Mouse (Mus musculus) spleen, postnatal 4 days (tissue): ENCODE measurements at regions not wholly inside any gene's neighbourhood (a gene's known extent, or its start where the extent isn't known, plus 50 kb on each side); places are given as distances from the start of the nearest gene placed in this dataset.

Experiments
- DNase-seq, 2 experiments: peaks; one replicate each; pipeline ENCODE4 v3.0.0; 2022; ENCODE audit warnings: low spot score in 2 of 2

DNA sequence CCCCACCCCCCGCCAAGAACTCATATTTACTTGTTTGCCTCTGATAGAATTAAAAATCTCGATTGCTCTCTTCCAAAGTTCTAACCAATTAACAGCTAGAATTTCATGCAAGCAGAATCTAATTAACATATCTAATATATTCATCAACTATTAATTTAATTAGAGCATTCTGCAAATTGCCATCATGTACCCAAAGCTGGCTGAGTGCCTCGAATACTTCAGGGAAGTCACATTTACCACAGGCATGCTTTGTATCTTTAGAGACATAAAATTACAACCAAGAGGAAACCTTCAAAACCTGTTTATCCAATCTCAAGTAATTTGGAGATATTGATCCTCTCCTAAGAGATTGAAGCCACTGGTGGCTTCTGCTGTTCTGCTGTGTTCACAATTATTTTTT, 401.6 kb upstream of the Nmur2 start:
- DNase-seq, result no peak

DNA sequence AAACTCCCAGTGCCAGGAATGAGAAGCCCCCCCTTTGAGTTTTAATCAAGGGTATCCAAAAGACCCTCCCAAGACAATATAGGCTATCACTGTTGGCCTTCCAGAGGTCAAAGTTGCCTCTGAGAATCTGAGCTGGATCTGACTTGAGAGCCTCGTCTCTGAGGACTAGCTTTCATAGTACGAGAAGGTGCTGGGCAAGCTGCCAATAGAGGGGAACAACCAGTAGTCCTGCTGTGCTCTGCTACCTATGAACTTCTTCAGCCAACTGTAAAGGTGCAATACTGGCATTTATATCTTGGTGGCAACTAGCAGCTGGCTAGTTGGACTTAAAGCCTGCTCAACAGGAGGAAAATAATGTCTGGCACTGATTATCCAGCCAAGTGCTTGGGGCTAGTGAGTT, 400.3 kb upstream of the Nmur2 start:
- no peak for DNase-seq

DNA sequence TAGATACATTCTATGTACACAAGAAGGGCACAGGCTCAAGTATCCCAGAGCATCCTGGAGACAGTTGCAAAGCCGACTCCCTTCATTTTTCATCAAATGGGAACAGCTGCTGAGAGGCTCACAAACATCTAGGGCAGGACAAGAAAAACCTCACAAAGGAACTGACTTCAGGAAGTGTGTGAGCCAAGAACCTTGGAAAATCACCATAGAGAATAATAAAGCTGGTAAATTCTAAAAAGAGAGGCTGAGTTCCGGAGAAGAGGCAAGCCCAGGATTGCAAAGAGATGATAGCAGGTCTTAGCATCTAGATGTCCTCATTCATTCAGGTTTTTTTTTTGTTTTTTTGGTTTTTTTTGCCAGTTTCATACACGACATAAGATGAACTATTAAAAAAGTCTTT, 390.3 kb upstream of the Nmur2 start:
- DNase-seq, result no peak

DNA sequence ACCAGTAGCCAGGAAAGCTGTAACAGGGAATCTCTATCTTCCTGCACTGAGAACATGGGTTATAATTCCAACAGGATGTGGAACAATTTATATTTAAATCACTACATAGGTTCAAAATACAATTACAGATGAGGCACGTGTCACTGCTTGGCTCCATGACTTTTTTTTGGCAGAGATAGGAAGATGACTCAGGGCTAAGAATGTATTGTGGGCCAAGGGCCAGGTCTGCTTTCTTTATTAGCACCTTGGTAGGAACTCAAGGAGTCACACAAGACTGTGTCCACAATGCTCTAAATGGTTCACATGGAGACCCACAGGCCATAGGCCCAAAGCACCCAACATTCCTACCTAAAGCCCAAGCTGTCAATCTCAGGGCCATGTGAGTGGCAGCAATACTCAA, 344.0 kb upstream of the Nmur2 start:
- no peak for DNase-seq

DNA sequence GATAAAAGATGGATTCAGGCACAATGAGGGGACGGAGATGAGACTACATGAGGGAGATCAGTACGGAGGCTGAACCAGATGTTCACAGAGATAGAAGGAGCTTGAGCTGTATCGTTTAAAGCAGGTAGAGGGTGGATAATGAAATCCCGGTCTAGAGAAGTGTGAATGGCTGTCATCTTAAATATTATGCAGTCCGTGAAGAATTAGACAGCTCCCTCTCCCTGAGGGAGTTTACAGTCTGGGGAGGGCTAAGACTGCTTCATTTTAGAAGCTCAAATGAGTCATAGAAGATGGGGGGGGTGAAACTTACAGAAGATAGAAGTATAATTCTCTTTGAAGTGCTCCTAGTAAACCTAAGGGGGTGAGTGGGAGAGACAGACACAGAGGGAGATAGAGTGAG, 336.7 kb upstream of the Nmur2 start:
- no peak for DNase-seq

DNA sequence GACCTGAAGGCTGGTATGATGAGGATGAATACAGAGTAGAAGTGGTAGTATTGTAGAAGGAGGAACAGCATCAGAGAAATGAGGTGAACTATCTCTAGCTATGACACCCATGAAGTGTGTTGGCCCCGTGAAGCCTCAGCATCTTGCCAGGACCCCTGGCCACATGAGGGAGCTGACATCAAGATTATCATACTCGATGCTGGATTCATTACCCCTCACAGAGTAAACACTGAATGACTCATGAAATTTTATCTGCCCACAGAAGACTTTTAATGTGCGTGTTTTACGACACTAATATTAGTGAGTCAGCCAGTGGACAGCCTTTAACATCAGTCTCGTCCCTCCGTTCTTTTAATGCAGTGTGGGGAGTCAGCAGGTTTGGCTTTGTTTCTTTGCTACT, 333.5 kb upstream of the Nmur2 start:
- DNase-seq, result no peak

DNA sequence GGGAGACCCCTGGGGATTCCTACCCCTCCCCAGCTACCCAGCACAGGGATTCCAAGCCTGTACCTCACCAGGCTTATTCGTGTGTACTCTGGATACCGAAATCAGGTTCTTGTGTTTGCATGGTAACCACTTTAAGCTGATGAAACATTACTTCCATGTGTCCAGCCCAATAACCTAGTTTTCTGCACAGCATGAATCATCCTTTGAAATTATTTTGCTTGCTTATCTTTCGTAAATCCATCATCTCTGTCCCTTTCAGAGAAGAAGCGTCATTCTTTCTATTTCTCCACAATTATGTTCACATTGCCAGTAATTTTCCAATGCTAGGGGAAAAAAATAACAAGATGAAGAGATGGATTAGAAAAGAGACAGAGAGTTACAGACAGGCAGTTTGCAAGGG, 332.8 kb upstream of the Nmur2 start:
- no peak for DNase-seq

DNA sequence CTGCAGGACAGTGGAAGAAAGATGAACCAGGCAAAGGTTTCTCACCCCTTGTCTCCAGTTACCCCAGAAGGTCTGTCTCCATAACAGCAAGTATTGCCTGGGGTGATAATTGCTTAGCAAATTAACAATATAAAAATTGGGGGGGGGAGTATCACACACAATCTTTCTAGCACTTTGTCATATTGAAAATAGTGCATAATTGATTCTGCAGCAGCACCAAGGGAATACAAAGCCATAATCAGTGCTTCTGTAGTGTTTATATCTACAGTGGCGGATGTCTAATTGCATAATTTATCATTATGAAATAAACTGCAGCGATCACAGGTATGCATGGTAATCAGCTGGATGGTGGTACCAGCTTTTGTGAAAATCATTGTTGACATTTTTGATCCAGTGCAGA, 316.9 kb upstream of the Nmur2 start:
- DNase-seq, result no peak

DNA sequence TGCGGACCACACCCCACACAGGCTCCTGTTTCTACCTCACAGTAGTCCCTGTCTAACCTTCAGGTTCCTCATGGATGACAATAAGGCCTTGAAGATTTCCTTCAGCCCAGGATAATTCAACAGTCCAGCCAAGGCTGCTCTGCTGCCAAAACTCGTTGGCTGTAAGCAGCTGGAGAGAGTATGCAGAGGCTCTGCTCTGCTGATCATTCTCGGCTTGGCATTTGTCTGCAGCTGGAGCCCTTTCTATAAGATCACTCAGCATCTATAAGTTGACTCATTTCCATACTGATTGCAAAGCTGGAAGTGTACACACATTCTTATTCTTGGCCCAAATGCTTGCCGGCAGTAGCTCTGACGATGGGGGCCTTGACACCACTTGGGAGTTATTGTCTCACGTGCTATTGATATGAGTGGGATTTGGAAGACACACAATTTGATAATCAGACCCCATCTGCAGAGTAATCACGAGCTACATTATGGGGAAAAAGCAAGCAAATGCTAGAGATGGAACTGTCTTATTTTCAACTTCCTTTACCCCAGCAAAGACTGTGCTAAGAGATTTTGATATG, 311.1 kb upstream of the Nmur2 start:
- DNase-seq, result no peak

DNA sequence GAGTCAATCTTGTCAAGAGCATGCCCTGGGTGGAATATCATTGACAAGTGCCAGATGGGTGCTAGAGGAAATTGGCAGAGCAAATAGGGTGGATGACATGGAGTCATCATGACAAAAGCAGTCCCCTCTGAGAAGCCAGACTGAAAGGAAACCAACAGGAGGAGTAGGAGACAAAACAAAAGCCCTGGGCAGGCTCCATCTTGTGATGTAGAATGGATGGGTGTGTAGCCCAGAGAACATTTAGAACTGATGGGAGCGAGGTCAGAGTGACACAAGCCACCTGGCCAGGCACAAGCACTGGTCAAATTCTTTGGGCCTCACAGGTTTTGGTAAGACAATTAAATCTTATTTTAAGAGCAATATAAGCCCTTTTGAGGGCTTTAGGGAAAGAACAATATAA, 310.4 kb upstream of the Nmur2 start:
- no peak for DNase-seq

DNA sequence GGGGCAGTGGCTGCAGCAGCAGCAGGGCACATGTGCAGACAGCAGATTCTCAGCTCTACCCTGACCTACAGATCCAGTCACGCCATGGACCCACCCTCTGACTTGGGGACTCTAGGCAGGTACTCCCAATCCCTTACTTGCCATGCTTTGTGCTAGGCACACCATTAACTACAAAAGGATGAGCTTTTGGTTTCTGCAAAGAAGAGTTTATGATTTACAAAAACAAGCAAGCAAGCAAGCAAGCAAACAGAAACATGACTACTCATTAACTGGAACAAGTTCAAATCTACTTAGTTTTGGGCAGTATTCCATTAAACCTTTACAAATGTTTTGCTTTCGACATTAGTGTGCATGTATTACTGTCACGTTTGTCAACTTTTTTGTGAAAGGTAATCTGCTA, 309.0 kb upstream of the Nmur2 start:
- no peak for DNase-seq

DNA sequence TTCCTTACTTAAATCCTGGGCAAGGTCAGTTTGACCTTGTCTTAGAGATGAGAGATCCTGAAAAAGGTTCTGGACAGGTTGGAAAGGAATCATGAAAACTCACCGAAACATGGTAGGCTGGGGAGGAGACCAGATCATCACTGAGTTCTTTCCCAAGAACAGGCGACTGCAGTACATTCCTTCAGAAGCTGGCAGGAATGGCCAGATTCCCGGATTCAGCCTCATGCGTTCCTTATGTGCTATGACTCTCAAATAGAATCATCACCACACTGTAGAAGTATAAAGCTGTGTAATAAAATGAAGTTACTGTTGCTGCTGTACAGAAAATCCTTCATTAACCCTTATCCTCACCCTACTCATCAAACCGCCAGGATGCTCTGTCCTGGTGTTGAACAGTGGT, 307.6 kb upstream of the Nmur2 start:
- no peak for DNase-seq

DNA sequence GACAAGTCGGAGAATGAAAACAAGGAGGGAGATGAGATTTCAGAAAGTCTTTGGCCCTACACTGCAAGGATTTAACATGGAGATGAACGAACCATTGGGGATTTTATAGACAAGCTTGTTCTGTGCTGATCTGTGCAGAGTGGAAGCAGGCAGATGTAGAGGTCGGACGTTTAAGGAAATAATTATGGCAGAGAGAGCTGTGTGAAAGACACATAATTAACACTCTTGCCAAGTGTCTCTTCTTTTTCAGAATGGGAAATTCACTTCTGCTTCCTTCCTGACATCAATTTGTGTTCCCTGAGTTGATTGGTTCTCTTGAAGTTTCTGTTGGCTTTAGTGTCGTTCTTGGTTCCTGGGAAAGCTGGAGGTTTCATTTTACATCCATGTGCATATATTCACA, 302.3 kb upstream of the Nmur2 start:
- DNase-seq, result no peak

DNA sequence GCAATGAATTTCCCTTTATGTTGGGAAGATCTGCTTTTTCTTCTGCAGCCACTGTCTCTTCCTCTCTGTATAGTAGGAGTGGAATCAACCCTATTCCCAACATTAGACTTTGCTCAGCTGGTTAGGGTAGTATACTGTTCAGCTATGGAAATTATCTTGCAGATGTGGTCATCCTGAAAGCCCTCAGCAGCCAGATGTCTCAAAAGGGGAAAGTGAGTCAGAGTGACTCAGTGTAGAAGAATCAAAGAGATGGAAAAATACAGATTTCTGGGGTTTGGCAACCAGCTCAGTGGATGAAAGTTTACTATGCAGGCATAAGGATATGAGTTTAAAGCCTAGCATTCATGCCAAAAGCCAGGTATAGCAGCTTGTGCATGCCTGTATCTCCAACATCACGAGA, 300.9 kb upstream of the Nmur2 start:
- no peak for DNase-seq

DNA sequence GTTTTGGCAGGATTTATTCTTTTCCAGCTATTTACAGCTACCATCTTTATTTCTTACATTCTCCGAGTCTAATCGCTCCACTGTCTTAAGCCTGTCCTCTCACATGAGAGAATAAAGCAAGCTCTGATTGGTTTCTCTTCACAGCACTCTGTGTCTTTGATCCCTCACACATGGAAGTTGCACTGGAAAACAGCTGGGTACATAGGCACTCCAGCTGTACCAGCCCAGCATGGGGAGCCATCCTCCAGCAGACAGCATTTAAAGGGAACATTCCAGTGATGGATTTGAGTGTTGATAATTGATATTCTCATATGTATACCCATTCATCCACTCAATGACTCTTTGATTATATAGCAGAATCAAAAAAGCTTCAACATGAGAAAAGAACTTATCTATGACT, 300.2 kb upstream of the Nmur2 start:
- DNase-seq, result no peak

DNA sequence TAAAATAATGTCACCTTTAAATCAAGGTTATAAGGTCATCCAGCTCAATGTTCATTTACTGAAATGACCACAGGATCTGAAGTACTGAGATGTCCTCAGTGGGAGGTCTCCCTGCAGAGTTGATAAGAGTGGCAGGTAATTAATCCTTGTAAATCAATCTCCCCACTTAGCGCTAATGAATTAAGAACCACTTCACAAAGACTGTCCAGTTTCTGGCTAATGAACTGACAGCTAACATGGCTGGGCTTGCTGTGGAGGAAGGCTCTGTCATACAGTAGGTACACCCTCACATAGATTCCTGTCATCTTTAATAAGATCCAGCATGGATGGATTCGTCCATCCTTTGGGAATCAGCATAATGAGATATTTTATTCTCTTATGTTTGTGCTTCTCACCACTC, 297.7 kb upstream of the Nmur2 start:
- no peak for DNase-seq

DNA sequence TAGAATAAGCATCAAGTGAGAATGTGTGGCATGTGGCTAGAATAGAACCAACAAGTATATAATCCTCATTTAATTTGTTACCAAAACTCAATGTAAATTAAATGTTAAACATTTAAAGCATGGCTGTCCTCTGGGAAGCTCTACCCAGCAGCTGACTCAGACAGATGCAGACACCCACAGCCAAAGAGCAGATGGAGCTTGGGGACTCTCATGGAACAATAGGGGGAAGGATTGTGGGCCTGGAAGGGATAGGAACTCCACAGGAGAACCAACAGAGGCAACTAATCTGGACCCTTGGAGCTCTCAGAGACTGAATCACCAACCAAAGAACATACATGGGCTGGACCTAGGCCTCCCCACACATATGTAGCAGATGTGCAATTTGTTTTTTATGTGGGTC, 295.1 kb upstream of the Nmur2 start:
- no peak for DNase-seq

DNA sequence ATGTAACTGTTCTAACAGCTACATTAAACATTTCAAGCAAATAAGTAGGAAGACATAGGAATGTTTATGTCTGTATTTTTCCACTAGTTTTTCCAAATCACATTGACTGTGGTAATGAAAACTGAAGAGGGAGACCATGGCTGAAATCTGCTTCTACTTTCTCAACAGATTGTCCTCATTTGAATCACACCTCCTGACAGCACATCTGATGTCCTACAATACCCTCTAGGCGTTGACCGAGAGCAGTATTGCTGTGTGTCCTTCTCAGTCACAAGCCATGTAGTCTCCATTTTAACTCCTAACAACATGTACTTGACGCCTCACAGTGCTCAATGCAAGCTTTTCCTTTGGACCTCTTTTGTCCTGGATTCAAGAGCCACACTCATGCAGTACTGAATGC, 279.5 kb upstream of the Nmur2 start:
- no peak for DNase-seq

DNA sequence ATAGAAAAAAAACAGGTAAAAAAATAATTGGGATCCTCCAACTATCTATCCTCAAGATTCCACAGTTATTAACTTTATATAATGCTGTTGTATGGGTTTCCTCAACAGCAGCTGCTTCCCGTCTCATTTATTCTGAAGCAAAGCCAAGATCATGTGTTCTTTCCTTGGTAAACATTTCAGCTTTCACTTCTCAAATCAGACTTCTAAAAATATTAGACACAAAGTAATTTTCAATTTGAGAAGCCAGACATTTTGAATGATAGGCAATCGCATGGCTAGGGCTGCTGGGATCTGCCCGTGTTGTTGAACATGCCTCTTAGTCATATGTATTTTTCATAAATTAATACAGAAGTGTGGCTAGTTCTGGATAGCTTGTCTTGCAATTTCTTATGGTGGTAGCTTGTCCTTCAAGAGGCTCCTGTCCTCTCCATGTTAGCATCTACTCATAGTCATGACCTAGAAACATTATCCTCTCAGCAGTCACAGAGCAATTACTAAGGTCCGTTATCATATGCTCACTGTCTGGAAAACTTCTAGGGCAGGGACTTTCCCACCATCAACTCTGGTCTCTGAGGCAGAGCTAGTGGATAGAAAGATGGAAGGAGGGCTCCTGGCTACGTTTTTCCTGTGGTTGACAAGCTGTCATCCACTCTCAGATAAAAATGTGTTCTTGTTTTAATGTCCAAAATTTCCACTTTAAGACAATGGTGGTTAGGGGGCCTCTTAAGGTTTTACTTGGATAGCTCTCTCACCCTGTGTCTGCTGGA, 274.6 kb upstream of the Nmur2 start:
- DNase-seq, result no peak

DNA sequence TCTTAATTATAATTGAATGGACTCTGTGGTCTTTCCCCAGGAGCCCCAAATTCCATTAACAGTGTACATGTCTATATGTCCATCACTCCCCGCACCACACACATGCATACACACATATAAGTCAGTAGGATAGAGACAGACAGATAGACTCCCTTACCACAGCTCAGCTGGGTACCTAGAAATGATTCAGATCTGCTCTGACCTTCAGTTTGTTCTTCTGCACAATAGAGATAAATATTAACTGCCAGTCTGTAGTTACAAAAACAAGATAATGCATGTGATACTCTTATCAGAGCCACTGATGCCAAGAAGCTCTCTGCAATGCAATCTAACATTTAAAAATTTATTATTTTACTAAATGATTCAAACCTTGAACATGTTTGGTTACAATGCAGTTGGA, 268.7 kb upstream of the Nmur2 start:
- no peak for DNase-seq

DNA sequence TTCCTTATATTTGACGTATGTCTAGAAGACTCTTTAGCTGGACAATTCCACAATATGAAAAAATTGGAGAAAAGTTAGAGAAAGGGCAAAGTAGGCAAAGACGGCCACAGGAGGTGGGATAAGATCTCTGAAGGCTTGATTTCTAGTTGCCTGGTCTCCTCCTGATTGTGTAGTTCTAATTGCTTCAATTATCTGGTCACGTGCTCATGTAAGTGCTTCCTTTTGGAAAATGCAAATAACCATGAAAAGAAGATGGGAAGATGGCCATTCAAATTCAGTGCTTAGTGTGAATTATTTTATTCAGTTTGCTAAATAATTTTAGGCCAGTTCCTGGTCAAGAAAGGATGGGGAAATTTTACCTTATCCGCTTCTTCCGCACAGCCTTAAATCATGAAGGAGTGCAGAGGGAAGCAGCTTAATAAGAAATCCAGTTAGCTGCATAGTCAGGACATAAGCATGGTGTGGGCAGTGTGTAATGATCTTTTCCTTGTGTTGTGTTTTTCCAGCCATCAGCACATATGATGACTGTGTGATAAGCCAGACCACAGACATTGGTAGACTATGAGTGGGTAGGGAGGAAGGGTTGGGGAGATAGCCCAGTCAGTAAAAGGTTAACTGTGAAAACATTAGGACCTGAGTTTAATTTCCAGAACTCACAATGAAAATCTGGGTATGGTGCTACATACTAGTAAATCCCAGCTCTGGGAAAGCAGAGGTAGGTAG, 267.7 kb upstream of the Nmur2 start:
- DNase-seq, result no peak

DNA sequence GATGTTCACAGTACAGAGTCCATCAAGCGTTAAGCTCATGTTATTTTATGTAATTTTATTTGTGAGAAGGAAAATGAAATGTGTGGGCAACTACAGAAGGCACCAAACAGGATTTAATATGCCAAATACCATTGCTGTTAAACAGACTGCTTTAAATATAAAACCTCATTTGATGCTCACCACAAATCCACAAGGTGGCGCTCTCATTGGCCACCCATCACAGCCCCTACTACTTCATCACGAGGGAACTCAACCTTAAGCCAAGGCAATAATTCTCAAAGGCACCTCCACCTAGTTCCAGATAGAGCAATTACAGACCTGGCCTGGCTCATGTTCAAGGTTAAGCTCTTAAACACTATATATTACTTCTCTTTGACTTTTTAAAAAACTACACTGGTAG, 266.2 kb upstream of the Nmur2 start:
- no peak for DNase-seq
